Mouse (Mus musculus): ENCODE measurements around the gene Psat1. TPM values are rescaled to one million over a fixed set of nuclear protein-coding genes. Genes with fewer than 3 reads are reported as not detected.

Psat1 gene
- 116 and 135 TPM in 2 replicates for polyA plus RNA-seq (2016; fragmentation: Nextera tagmentation; extraction: Ambion mirVana)

DNA sequence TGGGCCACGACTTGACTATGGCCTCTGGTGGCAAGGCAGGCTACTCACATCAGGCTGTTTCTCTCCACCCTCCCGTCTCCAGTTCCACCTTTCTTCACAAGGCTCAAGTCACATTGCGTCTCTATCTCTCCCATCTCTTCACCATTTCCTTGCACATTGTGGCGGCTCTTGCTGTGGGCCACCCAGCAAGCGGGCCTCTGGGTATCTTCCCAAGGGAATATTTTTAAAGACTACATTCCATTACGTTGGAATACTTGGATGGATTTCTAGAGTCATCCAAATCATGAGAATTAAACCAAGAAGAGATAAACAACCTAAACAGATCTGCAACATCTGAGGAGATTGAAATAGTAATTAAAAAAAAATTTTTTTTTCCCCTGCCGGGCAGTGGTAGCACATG, at the start of gene Psat1:
TSS of gene Psat1 (minus strand) at position 101 of the 400 bp plus-strand sequence.
- H3K27ac ChIP-seq (replicated peaks), result no peak within 1 kb of the TSS
- H3K36me3 ChIP-seq (replicated peaks), result no peaks in the 10 kb centered on the region
- no peaks in the 10 kb centered on the region for H3K9me3 ChIP-seq
- no peaks in the 10 kb centered on the region for H3K4me1 ChIP-seq
- no peak within 1 kb of the TSS for H3K4me3 ChIP-seq
- no peaks in the 10 kb centered on the region for H3K27me3 ChIP-seq (replicated peaks; ENCODE audit: low read depth, poor library complexity, severe bottlenecking)
- DNase-seq (ENCODE audit: low spot score), result no peak
- 86% methylated on average over 7 of the region's 7 CpGs for WGBS

DNA sequence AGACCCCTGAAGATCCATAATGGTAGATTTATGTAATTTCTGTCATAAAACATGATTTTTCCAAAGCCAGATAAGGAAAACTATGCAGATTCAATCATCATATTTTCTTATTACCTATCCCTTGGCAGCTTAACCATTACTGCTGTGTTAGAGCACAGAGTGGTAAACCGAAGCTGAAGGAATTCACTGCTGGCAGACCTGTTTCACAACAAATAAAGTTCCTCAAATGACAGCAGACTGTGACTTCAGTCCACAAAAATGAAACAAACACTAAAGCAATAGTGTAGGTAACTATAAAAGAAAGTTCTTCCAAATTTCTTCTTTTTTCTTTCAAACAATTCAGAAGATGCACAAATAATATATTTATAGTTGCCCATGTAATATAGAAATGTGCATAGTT, 43.0 kb upstream of the Psat1 start:
- Histone ChIP-seq H3K27me3 (replicated peaks; ENCODE audit: low read depth, poor library complexity, severe bottlenecking) (no peaks in the 10 kb centered on the region), H3K4me3 (no peak overlapping the region), H3K9me3 (no peaks in the 10 kb centered on the region), H3K27ac (replicated peaks) (no peak overlapping the region), H3K4me1 (peaks cover 6% of the 10 kb centered on the region; the same call in 1 of the 2 replicates), H3K36me3 (replicated peaks) (peaks cover 15% of the 10 kb centered on the region; the same call in 1 of the 2 replicates)
- 93% methylated on average over 1 of the region's 1 CpGs for WGBS
- DNase-seq (ENCODE audit: low spot score), result no peak

DNA sequence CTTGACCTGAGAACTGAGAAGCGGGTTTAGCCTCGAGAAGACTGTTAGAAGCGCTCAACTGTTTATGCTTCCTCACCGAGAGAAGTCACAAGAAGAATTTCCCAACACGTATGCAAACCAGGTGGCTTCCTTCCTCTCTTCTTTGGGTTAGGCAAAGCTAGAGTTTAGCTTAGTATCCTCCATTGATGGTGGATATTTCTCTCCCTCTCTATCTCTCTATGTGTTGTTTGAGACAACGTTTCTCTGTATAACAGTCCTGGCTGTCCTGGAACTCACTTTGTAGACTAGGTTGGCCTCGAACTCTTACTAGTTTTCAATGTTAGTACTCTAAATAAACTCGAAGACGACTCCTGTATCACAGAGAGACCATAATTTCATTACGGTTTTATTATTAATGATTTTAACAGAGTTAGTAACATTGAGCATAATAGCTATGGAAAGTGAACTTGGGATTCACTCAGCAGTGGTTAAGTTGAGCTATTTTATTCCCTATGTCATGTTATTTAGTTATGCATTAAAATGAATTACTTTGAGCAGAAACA, 38.1 kb upstream of the Psat1 start:
- no peak for DNase-seq (ENCODE audit: low spot score)
- Histone ChIP-seq H3K27me3 (replicated peaks; ENCODE audit: low read depth, poor library complexity, severe bottlenecking) (no peaks in the 10 kb centered on the region), H3K4me1 (peaks cover 24% of the 10 kb centered on the region), H3K9me3 (no peaks in the 10 kb centered on the region), H3K36me3 (replicated peaks) (peaks cover 21% of the 10 kb centered on the region), H3K27ac (replicated peaks) (peak overlapping the region; percentile 97), H3K4me3 (peak overlapping the region; percentile 90)
- WGBS, result 29% methylated on average over 10 of the region's 10 CpGs

DNA sequence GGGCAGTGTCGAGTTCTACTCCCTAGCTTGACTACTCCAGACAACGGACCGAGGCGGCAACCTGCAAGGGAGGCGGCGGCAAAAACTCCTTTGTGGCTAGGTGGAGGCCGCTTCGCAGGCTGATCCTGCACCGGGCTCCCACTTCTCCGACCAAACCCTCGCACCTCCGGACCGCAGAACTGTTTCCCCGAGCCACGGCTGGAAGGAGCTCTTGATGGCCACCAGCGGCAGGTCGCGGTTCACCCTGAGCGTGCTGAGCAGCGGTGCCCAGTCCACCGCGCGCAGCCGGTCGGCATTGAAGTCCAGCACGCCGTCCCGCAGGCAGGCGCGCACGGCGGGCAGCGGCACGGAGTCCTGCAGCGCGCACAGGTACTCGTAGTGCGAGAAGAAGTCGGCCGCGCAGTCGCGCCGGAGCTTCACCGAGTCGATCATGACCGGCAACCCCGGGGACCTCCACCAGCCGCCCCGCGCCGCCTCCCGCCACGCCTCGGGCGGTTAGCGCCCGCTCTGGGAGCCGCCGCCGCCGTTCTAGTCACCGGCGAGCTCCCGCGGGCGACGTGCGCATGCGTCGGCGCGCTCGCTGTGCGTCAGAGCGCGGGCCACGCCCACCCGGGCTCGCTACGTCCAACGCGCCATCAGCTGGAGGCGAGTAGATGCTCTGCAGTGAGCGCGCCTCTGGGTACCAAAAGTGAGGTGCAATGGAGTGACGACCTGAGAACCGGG, 37.5 kb upstream of the Psat1 start, which contains the start of gene Cep78:
TSS of gene Cep78 (minus strand) at position 541 of the 723 bp plus-strand sequence.
- Histone ChIP-seq H3K9me3 (no peaks in the 10 kb centered on the region), H3K36me3 (replicated peaks) (peaks cover 27% of the 10 kb centered on the region), H3K4me1 (peaks cover 24% of the 10 kb centered on the region), H3K4me3 (peak within 1 kb of the TSS; percentile 90), H3K27ac (replicated peaks) (peak within 1 kb of the TSS; percentile 97), H3K27me3 (replicated peaks; ENCODE audit: low read depth, poor library complexity, severe bottlenecking) (no peaks in the 10 kb centered on the region)
- peak; percentile 94 for DNase-seq (ENCODE audit: low spot score)
- under 1% methylated on average over 88 of the region's 88 CpGs for WGBS

DNA sequence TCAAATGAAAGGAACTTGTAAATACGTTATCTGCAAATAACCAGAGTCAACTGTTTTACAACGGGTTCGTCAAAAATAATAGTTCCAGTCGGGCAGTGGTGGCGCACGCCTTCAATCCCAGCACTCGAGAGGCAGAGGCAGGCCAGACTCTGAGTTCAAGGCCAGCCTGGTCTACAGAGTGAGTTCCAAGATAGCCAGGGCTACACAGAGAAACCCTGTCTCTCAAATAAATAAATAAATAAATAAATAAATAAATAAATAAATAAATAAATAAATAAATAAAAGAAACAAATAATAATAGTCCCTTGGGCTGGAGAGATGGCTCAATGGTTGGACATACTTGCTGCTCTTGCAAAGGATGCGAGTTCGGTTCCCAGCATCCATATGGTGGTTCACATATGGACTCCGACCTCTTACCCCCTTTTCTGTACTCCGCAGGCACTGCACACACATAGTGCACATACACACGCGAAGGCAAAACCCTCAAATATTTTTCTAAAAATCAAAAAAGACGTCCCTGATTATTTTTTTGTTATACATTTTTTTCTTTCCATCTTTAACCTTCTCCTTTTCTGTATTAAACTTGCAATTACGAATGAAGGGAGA, 36.7 kb upstream of the Psat1 start:
- peaks cover 34% of the 10 kb centered on the region for H3K36me3 ChIP-seq (replicated peaks)
- 54% methylated on average over 15 of the region's 15 CpGs for WGBS
- peak; percentile 21 for DNase-seq (ENCODE audit: low spot score)

DNA sequence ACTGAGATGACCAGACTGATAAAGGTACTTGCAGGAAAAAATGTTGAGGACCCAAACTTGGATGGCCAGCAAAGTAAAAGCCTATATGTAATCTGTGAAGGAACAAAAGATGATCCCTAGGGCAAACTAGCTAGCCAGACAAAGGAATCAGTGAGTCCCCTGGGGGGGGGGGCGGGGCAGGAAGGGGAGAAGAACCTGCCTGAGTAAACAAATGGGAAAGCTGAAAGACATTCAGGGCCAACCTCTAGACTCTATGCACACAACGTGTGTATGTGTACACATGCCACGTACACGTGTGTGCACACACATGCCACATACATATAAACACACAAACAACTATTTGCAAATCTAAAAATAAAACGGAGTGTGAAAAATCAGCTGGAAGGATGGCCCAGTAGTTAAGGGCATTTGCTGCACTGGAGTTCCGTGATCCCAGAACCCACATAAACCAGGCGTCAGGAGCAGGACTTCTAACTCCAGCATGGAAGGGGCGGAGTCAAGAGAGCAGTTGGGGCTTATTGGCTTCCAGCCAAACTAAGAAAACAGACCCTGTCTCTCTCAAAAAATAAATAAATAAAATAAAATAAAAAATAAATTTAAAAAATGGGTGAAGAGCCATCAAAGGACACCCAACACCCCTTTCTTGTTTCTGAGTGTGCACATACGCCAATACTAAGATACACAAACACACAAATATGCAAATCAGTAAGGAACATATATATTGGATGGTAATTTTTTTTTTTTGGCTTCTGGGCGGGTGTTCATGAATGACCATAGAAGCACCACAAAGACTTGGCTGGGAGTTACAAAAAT, 36.0 kb upstream of the Psat1 start:
- Histone ChIP-seq H3K4me1 (peaks cover 24% of the 10 kb centered on the region), H3K9me3 (no peaks in the 10 kb centered on the region), H3K27ac (replicated peaks) (no peak overlapping the region), H3K27me3 (replicated peaks; ENCODE audit: low read depth, poor library complexity, severe bottlenecking) (no peaks in the 10 kb centered on the region), H3K4me3 (peak overlapping the region; percentile 90), H3K36me3 (replicated peaks) (peaks cover 37% of the 10 kb centered on the region)
- WGBS, result 48% methylated on average over 10 of the region's 10 CpGs
- DNase-seq (ENCODE audit: low spot score), result peak; percentile 21

More for the DNA sequence above, 36.7 kb upstream of the Psat1 start:
- Histone ChIP-seq H3K27me3 (replicated peaks; ENCODE audit: low read depth, poor library complexity, severe bottlenecking) (no peaks in the 10 kb centered on the region), H3K9me3 (no peaks in the 10 kb centered on the region), H3K4me1 (peaks cover 24% of the 10 kb centered on the region), H3K27ac (replicated peaks) (peak overlapping the region; percentile 97), H3K4me3 (peak overlapping the region; percentile 90)

DNA sequence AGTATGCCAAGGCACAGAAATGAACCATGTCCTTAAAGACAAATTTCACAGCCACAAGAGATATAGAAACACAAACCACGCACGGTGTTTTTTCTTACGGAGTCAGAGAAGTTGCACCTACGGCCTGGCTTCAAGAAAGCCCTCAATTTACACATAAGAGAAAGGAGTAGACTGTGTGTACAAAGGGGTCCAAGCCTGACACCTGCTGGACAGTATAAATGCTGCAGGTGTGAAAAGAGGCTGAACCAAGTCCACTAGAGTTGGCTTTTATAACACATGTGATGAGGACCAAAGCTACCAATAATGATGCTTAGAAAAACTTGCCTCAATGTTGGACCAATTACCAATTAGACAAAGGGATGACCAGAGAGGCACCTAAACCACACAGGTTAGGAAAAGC, 34.7 kb upstream of the Psat1 start:
- DNase-seq (ENCODE audit: low spot score), result peak; percentile 53
- Histone ChIP-seq H3K27ac (replicated peaks) (no peak overlapping the region), H3K36me3 (replicated peaks) (peaks cover 42% of the 10 kb centered on the region), H3K27me3 (replicated peaks; ENCODE audit: low read depth, poor library complexity, severe bottlenecking) (no peaks in the 10 kb centered on the region), H3K4me3 (no peak overlapping the region), H3K4me1 (peaks cover 24% of the 10 kb centered on the region), H3K9me3 (no peaks in the 10 kb centered on the region)
- WGBS, result 74% methylated on average over 4 of the region's 4 CpGs

DNA sequence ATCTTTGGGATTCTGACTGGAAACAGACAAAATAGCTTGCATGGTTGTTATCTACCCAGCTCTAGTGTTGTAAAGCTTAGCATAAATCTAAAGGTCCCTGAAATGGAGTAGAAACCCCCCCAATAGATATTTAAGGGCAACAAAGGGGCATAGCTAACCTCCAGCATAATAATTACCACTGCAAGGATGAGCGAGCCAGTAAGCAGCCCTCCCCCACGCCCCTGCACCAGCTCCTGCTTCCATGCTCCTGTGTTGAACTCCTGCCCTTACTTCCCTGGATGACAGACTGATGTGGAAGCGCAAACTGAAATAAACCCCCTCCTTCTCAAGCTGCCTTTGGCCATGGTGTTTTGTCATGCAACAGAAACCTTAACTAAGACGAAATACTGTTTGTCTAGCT, 26.2 kb upstream of the Psat1 start:
- no peak for DNase-seq (ENCODE audit: low spot score)
- 85% methylated on average over 4 of the region's 4 CpGs for WGBS
- Histone ChIP-seq H3K4me1 (no peaks in the 10 kb centered on the region), H3K9me3 (no peaks in the 10 kb centered on the region), H3K27ac (replicated peaks) (no peak overlapping the region), H3K4me3 (no peak overlapping the region), H3K36me3 (replicated peaks) (peaks cover 98% of the 10 kb centered on the region), H3K27me3 (replicated peaks; ENCODE audit: low read depth, poor library complexity, severe bottlenecking) (no peaks in the 10 kb centered on the region)

DNA sequence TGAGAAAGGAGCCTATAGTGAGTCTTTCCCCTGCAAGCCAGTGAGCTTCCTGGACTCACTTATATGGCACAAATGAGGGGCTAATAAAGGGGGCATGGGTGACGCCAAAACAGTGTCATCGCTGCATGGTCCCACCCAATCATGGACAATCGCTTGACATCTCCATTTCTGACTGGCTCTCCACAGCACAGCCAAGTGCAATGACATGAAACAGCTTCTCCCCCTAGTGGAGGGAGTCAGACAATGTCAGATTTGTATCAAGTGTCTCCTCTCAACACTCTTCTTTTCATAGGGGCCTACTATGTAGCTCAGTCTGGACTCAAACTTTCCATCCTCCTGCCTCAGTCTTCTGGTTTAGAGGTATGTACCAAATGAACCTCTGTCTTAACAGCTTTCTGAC, 17.9 kb upstream of the Psat1 start:
- H3K36me3 ChIP-seq (replicated peaks), result peaks cover 95% of the 10 kb centered on the region
- no peaks in the 10 kb centered on the region for H3K9me3 ChIP-seq
- WGBS, result 79% methylated on average over 3 of the region's 3 CpGs
- no peak overlapping the region for H3K27ac ChIP-seq (replicated peaks)
- no peaks in the 10 kb centered on the region for H3K27me3 ChIP-seq (replicated peaks; ENCODE audit: low read depth, poor library complexity, severe bottlenecking)
- H3K4me3 ChIP-seq, result no peak overlapping the region
- DNase-seq (ENCODE audit: low spot score), result no peak
- H3K4me1 ChIP-seq, result no peaks in the 10 kb centered on the region

DNA sequence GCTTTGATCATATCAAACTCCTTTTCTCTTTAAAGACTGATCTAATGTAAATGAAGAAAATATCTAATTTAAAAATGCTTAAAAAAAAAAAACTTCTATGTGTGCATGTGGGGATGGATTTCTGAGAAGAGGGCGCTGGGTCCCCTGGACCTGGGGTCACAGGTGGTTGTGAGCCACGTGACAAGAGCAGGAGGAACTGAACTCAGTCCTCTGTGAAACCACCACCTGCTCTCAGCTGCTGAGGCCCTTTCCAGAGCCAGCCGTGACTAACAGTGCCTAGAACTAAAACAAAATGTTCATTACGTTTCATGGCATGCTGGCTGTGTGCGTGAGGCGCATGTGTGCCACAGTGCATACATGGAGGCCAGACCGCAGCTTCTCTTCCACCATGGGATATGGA, 17.4 kb upstream of the Psat1 start:
- Histone ChIP-seq H3K9me3 (no peaks in the 10 kb centered on the region), H3K36me3 (replicated peaks) (peaks cover 95% of the 10 kb centered on the region), H3K27me3 (replicated peaks; ENCODE audit: low read depth, poor library complexity, severe bottlenecking) (no peaks in the 10 kb centered on the region), H3K27ac (replicated peaks) (no peak overlapping the region), H3K4me3 (no peak overlapping the region), H3K4me1 (no peaks in the 10 kb centered on the region)
- DNase-seq (ENCODE audit: low spot score), result no peak
- 93% methylated on average over 7 of the region's 7 CpGs for WGBS

DNA sequence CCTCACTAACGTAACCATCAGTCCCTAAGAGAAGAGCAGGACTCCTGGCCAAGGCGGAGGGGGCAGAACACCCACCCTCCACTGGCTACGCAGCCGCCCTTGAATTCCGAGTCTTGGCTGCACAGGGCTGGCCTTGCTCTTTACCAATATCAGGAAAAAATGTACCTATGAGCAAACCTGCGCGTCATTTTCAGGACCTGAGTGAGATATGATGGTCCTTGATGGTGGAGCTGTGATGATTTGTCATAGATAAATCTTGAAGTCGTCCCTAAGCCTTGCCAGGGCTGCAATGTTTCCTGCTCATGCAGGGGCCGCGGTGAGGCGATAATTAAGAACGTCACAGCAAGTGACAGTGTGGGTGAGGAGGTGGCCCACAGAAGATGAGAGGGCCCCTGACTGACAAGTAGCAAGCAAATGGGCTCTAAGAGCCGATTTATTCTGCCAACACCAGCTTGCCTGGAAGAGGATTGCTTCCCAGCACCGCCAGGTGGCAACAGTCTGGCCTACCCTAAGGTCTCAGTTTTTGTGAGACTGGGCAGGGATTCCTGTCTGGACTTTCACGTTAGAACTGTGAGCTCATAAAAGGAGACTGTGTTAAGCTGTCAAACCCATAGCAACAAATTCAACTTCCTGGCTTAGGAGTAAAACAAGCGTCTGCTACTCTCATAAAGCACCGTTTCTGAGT, 16.0 kb upstream of the Psat1 start:
- 93% methylated on average over 17 of the region's 17 CpGs for WGBS
- Histone ChIP-seq H3K27me3 (replicated peaks; ENCODE audit: low read depth, poor library complexity, severe bottlenecking) (no peaks in the 10 kb centered on the region), H3K9me3 (no peaks in the 10 kb centered on the region), H3K4me3 (no peak overlapping the region), H3K4me1 (no peaks in the 10 kb centered on the region), H3K36me3 (replicated peaks) (peaks cover 95% of the 10 kb centered on the region), H3K27ac (replicated peaks) (no peak overlapping the region)
- DNase-seq (ENCODE audit: low spot score), result no peak

DNA sequence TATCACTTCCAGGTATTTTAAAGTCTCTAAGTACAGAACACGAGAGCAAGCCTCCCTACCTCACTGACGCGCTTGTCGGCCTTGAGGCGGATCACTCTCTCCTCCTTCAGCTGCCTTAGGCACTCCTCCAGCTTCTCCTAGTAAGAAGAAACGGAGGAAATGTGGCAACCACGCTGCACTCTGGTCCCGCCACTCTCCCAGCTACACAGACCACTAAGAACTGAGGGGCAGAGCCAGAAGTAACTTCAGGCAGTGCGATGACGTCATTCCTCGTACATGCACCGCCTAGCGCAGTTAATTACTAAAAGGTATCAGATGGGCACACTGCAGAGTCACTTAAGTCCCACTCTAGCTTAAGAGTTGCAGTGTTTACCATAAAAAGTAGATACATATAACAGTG, 15.2 kb upstream of the Psat1 start:
- no peaks in the 10 kb centered on the region for H3K4me1 ChIP-seq
- H3K4me3 ChIP-seq, result no peak overlapping the region
- no peaks in the 10 kb centered on the region for H3K9me3 ChIP-seq
- WGBS, result 86% methylated on average over 13 of the region's 13 CpGs
- H3K27ac ChIP-seq (replicated peaks), result no peak overlapping the region
- no peaks in the 10 kb centered on the region for H3K27me3 ChIP-seq (replicated peaks; ENCODE audit: low read depth, poor library complexity, severe bottlenecking)
- H3K36me3 ChIP-seq (replicated peaks), result peaks cover 88% of the 10 kb centered on the region
- DNase-seq (ENCODE audit: low spot score), result no peak

All from embryonic facial prominence, embryonic 10.5 days (tissue).